Mouse (Mus musculus): Measurements from ENCODE around the gene Pde4b. TPM values are rescaled to one million over a fixed set of nuclear protein-coding genes. Genes with fewer than 3 reads are reported as not detected.

Pde4b gene
- polyA plus RNA-seq, 1 experiment from 2014 or later: 24.7 TPM

DNA sequence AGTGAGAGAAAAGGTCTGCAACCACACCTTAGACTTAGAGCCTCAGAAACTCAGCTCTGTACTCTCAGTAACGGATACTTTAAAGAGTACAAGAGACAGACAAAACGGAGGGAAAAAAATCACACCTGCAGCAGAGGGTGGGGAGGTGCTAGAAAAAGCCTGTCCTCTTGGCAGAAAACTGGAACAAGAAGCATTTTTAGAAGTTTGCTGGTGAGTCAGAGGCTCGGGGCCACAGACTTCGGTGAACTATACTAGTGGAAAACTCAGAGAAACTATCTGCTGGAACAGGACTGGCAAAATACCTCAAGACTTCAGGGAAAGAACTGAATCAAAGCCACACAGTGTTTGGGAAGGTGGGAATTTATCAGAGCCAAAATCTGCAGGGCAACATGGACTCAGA lies 457.9 kb downstream of the Pde4b start:
- Histone ChIP-seq H3K27me3 (no peaks in the 10 kb centered on the region), H3K9ac (replicated peaks) (no peak overlapping the region), H3K36me3 (no peaks in the 10 kb centered on the region), H3K27ac (replicated peaks) (no peak overlapping the region), H3K4me1 (no peaks in the 10 kb centered on the region), H3K4me3 (no peak overlapping the region), H3K9me3 (no peaks in the 10 kb centered on the region), H3K4me2 (replicated peaks) (no peak overlapping the region)
- 87% methylated on average over 4 of the region's 4 CpGs for WGBS
- no peak for ATAC-seq (replicated peaks)

DNA sequence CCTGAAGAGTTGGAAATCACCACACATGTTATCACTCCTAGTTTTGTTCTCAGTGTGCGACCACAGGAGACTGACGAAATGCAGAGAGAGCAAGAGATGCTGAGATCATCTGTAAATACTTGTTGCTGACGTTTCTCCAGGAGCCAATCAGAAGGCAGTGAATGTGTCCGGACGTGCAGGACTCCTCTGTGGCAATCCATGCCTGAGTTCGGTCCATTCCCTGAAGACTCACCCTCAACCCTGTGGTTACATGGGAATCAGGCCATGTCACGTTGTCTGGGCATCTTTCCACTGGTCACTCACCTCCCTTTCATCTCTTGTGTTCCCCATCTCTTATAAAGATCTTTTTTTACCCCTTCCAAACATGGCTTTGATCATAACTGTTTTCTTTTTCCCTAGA lies 468.2 kb downstream of the Pde4b start:
- H3K27ac ChIP-seq (replicated peaks): no peak overlapping the region
- no peak overlapping the region for H3K4me3 ChIP-seq
- ATAC-seq (replicated peaks): no peak
- no peak overlapping the region for H3K9ac ChIP-seq (replicated peaks)
- no peak overlapping the region for H3K4me2 ChIP-seq (replicated peaks)
- no peaks in the 10 kb centered on the region for H3K36me3 ChIP-seq
- WGBS: 77% methylated on average over 7 of the region's 7 CpGs
- no peaks in the 10 kb centered on the region for H3K9me3 ChIP-seq
- H3K4me1 ChIP-seq: no peaks in the 10 kb centered on the region
- H3K27me3 ChIP-seq: no peaks in the 10 kb centered on the region

DNA sequence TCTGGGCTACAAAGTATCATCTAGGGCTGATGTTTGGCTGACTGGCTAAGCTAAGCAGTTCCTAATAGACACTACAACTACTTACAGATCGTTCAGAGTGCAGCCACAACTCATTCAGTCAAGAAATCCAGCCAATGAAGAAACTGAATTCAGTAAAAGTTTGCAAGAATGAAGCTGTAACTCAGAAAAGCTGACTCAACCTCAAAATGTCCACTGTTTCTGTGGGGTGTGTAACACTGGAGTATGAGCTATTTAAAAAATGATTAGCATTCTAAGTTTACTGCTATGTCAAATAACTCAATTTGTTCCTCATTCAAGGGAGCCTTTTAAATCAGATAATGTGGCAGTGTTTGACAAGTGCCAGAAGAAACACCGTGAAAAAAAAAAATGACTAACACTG lies 469.7 kb downstream of the Pde4b start:
- no peak overlapping the region for H3K4me2 ChIP-seq (replicated peaks)
- WGBS: 73% methylated on average over 2 of the region's 2 CpGs
- no peaks in the 10 kb centered on the region for H3K4me1 ChIP-seq
- ATAC-seq (replicated peaks): no peak
- H3K9me3 ChIP-seq: no peaks in the 10 kb centered on the region
- H3K36me3 ChIP-seq: no peaks in the 10 kb centered on the region
- H3K27me3 ChIP-seq: no peaks in the 10 kb centered on the region
- no peak overlapping the region for H3K4me3 ChIP-seq
- no peak overlapping the region for H3K27ac ChIP-seq (replicated peaks)
- H3K9ac ChIP-seq (replicated peaks): no peak overlapping the region

DNA sequence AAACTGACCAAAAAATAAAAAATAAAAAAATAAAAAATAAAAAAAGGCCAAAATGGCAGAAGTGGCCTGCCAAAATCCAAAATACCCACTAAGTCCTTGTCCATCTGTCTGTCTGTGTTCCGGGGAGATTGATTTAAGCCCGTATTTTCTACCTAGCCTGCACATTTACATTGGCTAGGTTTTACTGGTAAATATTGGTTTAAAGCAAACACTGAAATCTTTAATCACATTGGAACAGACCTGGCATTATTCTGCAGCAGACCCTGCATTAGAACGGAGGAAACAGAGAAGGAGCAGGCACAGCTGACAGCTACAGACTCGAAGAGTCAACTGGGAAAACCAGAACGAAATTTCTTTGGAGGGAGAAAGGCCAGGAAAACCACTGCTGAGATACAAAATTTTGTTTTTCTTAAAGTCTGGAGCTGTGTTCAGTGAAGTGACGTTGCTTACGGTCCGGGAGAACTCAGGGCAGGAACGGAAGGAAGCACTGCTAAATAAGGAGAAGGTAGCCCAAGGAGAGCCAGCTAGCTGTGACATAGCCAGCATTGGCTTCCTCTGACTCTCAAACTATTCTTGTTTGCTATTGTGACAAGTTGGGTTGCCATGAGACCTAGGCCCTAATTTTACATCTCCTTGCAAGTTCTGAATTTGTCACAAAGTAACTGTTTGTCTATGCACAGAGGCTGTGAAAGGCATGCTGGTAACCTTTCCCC lies 470.3 kb downstream of the Pde4b start:
- Histone ChIP-seq H3K27ac (replicated peaks) (no peak overlapping the region), H3K4me2 (replicated peaks) (no peak overlapping the region), H3K4me1 (no peaks in the 10 kb centered on the region), H3K4me3 (no peak overlapping the region), H3K36me3 (no peaks in the 10 kb centered on the region), H3K27me3 (no peaks in the 10 kb centered on the region), H3K9me3 (no peaks in the 10 kb centered on the region), H3K9ac (replicated peaks) (no peak overlapping the region)
- 77% methylated on average over 9 of the region's 9 CpGs for WGBS
- ATAC-seq (replicated peaks): no peak

DNA sequence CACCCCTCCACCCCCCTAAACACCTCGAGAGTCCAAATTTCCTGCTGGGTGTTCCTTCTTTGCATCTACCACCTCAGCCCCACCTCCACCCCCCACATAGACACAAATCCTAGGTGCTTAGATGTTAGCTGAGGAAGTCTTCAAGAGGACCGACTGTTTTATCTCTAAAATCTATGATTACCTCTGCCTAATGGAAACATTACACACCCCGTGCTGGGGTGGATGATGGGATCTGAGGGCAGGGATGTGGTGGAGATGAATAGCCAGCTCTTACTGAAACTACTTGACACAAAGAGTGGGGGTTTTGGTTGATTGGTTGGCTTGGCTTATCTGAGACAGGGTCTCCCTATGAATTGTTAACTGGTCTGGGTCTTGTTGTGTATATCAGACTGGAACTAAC lies 471.0 kb downstream of the Pde4b start:
- ATAC-seq (replicated peaks): no peak
- H3K36me3 ChIP-seq: no peaks in the 10 kb centered on the region
- H3K9me3 ChIP-seq: no peaks in the 10 kb centered on the region
- H3K27ac ChIP-seq (replicated peaks): no peak overlapping the region
- no peak overlapping the region for H3K9ac ChIP-seq (replicated peaks)
- no peaks in the 10 kb centered on the region for H3K4me1 ChIP-seq
- WGBS: 74% methylated on average over 3 of the region's 3 CpGs
- no peak overlapping the region for H3K4me3 ChIP-seq
- H3K27me3 ChIP-seq: no peaks in the 10 kb centered on the region
- no peak overlapping the region for H3K4me2 ChIP-seq (replicated peaks)

DNA sequence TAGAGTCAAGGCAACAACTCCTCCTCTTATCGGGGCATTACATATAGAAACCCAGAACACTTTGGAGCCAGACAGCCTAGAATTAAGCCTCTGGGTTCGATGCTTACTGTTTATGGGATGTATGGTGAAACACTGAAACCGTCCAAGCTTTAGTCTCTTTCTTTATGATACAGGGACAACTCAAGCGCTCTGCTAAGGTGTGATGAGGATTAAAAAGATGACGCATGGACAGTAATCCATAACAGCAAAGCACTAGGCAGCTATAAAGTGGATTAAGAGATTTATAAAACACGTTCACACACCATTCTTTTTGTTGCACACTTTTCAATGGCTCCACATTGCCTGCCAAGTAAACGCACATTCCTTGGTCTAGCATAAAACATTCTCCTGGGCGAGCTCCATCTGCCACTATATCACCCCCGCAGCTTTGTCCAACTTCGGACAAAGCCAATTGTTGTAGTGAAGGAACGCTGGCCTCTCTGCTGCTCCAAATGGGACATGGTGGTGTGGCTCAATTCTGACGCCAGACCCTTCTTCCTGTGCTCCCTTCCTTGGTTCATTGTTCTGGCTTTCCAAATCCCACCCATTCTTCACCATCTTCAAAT lies 473.4 kb downstream of the Pde4b start:
- Histone ChIP-seq H3K4me1 (no peaks in the 10 kb centered on the region), H3K36me3 (no peaks in the 10 kb centered on the region), H3K27ac (replicated peaks) (no peak overlapping the region), H3K27me3 (no peaks in the 10 kb centered on the region), H3K9ac (replicated peaks) (no peak overlapping the region), H3K4me2 (replicated peaks) (no peak overlapping the region), H3K4me3 (no peak overlapping the region), H3K9me3 (no peaks in the 10 kb centered on the region)
- no peak for ATAC-seq (replicated peaks)
- WGBS: 60% methylated on average over 12 of the region's 12 CpGs

DNA sequence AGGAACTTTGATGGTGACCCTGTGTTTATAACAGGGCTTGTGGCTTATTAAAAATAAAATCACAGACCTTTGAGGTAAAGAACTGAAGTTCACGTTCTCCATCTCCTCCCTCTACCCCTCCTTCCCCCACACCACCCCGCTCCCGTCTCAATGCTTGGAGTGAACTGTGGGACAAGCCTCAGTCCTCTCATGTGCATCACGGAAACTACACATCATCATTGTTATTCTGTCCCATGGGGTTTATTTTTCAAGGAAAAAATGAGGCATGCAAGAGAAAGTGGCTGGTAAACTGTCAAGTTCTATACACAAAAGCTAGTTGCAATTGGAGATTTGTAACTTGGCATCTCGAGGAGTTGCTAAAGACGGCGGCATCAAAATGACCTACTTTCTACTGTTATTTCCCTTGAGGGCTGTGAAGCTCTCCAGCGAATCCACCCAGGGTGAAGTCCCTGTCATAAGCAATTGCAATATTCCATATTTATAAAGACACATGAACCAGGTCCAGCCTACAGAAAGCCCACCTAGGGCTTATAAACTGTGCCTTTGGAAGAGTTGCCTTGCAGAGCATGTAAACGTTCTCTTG lies 476.0 kb downstream of the Pde4b start:
- no peak overlapping the region for H3K27ac ChIP-seq (replicated peaks)
- H3K36me3 ChIP-seq: no peaks in the 10 kb centered on the region

DNA sequence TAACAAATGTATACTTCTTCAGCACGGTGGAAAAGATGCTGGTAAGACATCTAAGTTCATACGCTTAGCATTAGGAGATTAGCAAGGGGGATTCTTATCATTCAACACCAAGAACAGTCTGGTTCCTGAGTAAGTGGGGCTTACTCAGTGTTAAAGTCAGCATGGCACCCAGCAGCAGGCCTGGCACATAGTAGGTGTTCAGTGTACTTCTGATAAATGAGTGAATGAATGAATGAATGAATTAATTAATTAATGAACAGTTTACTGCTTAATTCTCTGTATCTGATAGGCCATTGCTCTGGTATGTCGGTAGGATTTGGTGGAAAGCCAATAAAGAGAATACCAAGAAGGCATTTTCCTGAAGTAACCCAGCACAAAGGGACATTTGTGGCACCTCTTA lies 476.9 kb downstream of the Pde4b start:
- no peak overlapping the region for H3K9ac ChIP-seq (replicated peaks)
- peaks cover 15% of the 10 kb centered on the region for H3K4me1 ChIP-seq
- no peak overlapping the region for H3K4me3 ChIP-seq
- H3K27me3 ChIP-seq: no peaks in the 10 kb centered on the region
- no peak overlapping the region for H3K4me2 ChIP-seq (replicated peaks)
- no peak overlapping the region for H3K27ac ChIP-seq (replicated peaks)
- ATAC-seq (replicated peaks): no peak
- no peaks in the 10 kb centered on the region for H3K36me3 ChIP-seq
- H3K9me3 ChIP-seq: no peaks in the 10 kb centered on the region
- WGBS: 92% methylated on average over 3 of the region's 3 CpGs

More for the DNA sequence above, 476.0 kb downstream of the Pde4b start:
- H3K27me3 ChIP-seq: no peaks in the 10 kb centered on the region
- no peak overlapping the region for H3K9ac ChIP-seq (replicated peaks)
- WGBS: 85% methylated on average over 9 of the region's 9 CpGs
- no peaks in the 10 kb centered on the region for H3K9me3 ChIP-seq
- ATAC-seq (replicated peaks): no peak
- H3K4me1 ChIP-seq: peaks cover 6% of the 10 kb centered on the region
- no peak overlapping the region for H3K4me3 ChIP-seq
- no peak overlapping the region for H3K4me2 ChIP-seq (replicated peaks)

DNA sequence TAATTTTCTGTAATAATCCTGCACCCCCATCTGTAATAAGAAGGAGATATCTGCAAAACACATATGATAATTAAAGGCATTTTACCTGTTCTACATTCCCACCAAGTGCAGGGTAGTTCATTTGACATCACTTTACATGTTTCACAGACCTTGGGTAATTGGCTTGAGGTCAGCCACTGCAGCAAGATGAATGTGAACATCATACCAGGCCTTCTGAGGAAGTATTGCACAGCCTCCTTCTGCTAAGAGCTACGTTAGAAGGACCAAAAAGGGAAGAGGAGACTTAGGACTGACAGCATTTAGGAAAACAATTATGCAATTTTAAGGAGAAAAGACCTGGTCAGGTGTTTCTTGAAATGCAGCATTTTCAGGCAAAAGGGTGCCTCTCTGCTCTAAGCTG lies 479.1 kb downstream of the Pde4b start:
- Histone ChIP-seq H3K4me2 (replicated peaks) (no peak overlapping the region), H3K36me3 (no peaks in the 10 kb centered on the region), H3K4me3 (no peak overlapping the region), H3K27me3 (peaks cover 4% of the 10 kb centered on the region; the same call in 1 of the 2 replicates), H3K9me3 (no peaks in the 10 kb centered on the region), H3K27ac (replicated peaks) (no peak overlapping the region), H3K4me1 (peaks cover 31% of the 10 kb centered on the region), H3K9ac (replicated peaks) (no peak overlapping the region)
- ATAC-seq (replicated peaks): no peak
- 27% methylated on average over 1 of the region's 1 CpGs for WGBS

DNA sequence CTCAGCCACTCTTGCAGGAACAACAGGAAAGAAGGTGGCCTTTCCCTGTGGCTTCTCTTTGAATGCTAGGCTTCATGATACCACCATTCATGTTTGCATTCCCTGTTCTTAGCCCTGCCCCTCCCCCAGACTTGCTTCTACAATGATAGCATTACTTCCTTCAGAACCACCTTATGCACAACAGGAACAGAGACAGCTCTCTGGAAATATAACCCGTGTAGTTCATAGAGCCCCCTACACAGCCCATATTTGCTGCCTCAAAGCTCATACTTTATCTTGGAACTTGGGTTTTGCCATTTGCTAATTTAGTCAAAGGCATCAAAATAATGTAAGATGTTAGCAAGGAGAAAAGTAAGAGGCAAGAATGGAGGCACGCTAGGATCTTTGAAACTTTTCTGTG lies 479.8 kb downstream of the Pde4b start:
- WGBS: 57% methylated on average over 2 of the region's 2 CpGs
- Histone ChIP-seq H3K9me3 (no peaks in the 10 kb centered on the region), H3K36me3 (no peaks in the 10 kb centered on the region), H3K4me1 (peaks cover 31% of the 10 kb centered on the region), H3K4me2 (replicated peaks) (no peak overlapping the region), H3K4me3 (no peak overlapping the region), H3K27ac (replicated peaks) (no peak overlapping the region), H3K9ac (replicated peaks) (no peak overlapping the region), H3K27me3 (peaks cover 4% of the 10 kb centered on the region; the same call in 1 of the 2 replicates)
- ATAC-seq (replicated peaks): no peak

DNA sequence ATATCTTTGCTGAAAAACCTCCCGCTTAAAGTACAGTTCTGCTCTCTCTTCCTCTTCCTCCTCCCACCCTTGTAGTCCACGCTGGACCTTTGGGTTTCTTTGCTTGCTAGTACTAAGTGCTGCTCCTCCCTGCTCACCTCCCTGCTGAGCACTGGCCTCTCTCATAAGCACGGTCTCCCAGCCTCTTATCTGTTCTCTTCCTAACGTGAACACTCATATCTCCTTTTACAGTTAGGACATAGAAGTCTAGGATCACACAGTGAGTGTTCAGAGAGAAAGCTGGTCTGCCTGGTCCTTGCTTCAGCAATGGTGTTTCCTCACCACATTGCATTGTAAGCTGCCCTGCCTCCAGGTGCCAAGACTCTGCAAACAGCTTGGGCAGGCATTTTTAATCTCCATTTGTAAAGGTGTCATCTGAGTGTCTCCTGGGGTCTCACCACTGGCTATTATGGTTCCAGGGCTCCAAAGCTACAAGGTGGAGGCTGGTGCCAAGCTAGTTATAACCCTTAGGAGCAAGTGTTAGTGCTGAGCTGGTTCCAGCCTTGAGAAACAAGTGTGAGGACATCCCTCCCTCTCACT lies 480.4 kb downstream of the Pde4b start:
- H3K4me3 ChIP-seq: no peak overlapping the region
- H3K27me3 ChIP-seq: peaks cover 4% of the 10 kb centered on the region; the same call in 1 of the 2 replicates
- WGBS: 41% methylated on average over 4 of the region's 4 CpGs
- no peak for ATAC-seq (replicated peaks)
- H3K9ac ChIP-seq (replicated peaks): no peak overlapping the region
- H3K27ac ChIP-seq (replicated peaks): no peak overlapping the region
- H3K4me1 ChIP-seq: peaks cover 31% of the 10 kb centered on the region
- H3K36me3 ChIP-seq: no peaks in the 10 kb centered on the region
- H3K4me2 ChIP-seq (replicated peaks): no peak overlapping the region
- H3K9me3 ChIP-seq: no peaks in the 10 kb centered on the region

DNA sequence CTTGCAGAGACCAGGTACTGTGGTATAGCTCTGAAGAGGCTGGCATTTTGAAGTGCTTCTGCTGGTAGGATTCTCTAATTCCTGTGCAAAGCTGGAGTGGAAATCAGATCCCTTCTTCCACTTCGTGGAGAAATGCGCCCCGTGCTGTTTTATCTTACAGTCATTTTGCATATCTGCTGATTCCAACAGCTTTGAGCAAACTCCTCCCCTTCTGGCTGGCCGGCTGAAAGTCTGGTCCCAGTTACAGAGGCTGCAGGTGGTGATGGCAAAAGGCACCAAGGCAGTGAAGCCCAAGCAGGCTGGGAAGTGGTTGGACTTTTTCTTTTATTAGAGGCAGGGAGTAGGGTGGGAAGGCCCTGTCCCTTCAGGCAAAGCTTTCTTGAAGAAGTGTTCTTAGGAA lies 481.2 kb downstream of the Pde4b start:
- no peaks in the 10 kb centered on the region for H3K36me3 ChIP-seq
- peaks cover 4% of the 10 kb centered on the region; the same call in 1 of the 2 replicates for H3K27me3 ChIP-seq
- ATAC-seq (replicated peaks): peak; percentile 61
- H3K4me1 ChIP-seq: peaks cover 31% of the 10 kb centered on the region
- 4% methylated on average over 4 of the region's 4 CpGs for WGBS
- H3K9ac ChIP-seq (replicated peaks): no peak overlapping the region
- H3K4me2 ChIP-seq (replicated peaks): no peak overlapping the region
- H3K9me3 ChIP-seq: no peaks in the 10 kb centered on the region
- 0 out of 2 replicates have a peak overlapping the region, but pooled peaks have one; percentile 2 for H3K27ac ChIP-seq (replicated peaks)
- no peak overlapping the region for H3K4me3 ChIP-seq

Measured in forebrain, embryonic 15.5 days (tissue).